Mouse (Mus musculus) urinary bladder, postnatal 25 days (tissue): Measurements from ENCODE around the gene Pate4.
A peak's percentile ranks its signal among the peaks of the same experiment; 100 is the strongest.
"Not testable (repeated sequence)": the region's sequence is repeated elsewhere in the genome, so short reads cannot be mapped to it uniquely, and the experiment has no call there.

Experiments used
- DNase-seq: peaks from one replicate; pipeline ENCODE4 v3.0.0; 2022; ENCODE audit warnings: low spot score

The Pate4 gene

DNA sequence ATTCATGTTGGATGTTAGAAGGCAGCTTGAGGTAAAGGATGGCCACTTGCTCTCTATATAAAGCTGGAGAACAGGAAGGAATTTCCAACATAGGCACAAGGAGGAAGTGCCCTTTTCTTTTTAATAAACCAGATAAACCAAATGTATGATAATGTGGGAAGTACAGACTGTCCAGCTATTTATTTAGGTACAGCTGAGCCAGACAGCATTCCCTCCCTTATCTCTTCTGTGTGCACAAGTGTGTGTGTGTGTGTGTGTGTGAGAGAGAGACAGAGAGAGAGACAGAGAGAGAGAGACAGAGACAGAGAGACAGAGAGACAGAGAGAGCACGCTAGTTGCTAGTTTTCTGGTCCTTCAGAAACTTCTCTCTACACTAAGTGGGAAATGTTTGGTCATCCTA is at the start of gene Pate4:
Pate4 (minus strand) TSS at position 101 of the 400 bp plus-strand sequence.
- DNase-seq = no peak

DNA sequence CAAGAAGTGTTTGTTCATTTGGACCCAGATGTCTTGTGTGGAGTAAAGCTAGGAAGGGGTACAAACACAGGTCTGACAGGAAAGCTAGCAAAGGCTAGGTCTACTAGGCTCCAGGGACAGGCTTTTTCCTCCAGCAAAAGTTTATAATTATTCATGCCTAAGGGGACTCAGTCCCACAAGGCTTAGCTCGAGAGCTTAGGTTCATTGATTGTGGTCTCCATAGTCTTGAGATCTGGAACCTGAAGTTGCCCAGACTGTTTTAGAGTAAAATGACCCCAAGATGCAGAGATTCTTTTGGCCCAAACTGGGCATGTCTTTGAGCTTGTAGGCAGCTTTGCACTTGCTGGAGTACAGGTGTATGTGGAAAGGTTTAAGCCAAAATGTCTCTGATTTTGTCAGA is 36.4 kb upstream of the Pate4 start, which contains the start of gene Pate3:
Pate3 (minus strand) TSS at position 101 of the 400 bp plus-strand sequence.
- no peak for DNase-seq

DNA sequence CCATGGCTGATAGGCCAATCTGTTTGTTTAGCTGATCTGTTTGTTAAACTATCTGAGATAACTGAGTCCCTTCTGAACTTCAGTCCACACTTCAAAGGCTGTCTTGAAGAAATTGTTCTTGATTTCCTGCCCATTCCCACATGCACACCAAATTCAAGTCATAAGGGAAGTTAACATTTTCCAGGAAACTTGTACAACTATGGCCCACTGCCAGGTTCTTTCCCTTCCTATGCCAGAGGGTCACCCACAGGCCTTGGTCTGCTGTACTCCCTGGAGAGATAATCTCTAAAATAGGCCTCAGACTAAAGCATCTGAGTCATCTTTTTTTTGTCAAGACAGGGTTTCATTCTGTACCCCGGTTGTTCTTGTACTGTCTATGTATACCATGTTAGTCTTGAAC is 21.2 kb upstream of the Pate4 start:
- DNase-seq = no peak

DNA sequence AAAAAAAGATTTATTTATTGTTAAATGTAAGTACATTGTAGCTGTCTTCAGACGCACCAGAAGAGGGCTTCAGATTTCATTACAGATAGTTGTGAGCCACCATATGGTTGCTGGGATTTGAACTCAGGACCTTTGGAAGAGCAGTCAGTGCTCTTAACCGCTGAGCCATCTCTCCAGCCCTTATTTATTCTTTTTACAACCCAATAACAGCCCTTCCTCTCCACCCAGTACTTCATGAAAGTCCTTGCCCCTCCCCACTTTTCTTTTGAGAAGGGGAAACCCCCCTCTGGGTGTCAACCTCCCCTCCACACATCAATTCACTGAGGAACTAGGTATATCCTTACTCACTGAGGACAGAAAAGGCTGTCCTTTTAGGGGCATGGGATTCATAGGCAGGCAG is 5.0 kb upstream of the Pate4 start:
- DNase-seq = not testable (repeated sequence)

DNA sequence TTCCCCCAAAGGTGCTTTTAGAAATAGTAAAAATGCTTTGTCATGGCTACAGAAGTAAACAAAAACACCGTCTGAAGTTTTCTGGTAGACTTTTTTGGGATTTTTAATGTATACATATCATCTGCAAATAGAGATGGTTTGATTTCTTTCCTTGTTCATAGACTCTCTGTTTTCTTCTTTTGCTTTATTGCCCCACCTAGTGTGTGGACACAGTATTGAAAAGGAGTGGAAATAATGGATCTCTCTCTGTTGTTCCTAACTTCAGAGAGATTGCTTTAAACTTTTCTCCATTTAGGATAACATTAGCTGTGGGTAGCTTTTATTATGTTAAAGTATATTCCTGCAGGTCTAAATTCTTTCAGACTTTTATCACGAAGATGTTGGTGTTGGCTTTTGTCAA is 2.3 kb upstream of the Pate4 start:
- no peak for DNase-seq

DNA sequence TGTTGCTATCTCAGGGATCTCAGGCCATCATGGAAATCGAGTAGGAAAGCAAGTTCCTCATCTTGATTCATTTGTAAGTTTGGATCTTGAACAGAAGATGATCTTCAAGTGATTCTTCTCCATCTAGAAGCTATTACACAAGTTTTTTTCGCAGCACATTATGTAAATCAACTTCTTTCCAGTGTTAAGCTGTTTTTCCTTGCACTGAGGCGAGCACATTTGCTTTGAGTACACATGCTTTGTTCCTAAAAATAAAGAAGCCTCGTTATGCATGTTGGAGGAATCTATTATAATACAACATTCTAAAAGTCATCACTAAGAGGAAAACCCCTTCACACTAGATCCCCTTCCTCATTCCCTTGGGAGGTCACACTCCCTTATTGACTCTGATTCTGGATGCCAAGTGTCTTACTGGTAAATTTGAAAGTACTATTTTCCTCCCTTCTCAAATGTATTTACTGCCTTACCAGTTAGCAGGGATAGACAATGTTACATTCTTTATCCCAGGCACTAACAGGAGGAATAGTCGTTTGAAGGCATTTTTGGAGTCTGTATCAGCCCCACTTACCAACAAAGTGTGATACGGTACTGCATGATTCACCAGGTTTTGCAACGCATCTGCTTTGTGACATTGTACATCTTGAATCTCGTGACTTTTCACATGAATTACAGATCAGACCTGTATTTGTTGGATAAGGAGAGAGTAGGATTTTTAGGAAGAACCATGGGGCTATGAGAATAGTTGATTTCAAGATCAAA is 3.9 kb downstream of the Pate4 start:
- DNase-seq = no peak

DNA sequence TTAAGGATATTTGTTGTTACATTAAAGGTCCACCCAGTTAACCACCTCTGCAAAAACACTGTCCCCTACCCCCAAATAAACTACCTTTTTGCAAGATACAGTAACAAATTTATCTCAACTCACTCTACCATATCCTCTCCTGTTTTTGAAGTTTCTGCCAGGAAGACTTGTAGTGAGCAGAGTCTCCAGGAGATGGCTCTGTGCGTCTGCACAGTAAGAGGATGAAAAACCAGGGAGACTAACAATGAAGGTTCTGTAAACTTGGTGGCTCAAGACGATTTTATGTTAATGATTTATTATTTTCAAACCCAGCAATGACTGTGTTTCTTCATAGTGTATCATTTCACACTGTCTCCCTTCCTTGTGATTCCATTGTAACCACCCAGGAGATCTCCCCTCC is 18.8 kb downstream of the Pate4 start:
- no peak for DNase-seq

DNA sequence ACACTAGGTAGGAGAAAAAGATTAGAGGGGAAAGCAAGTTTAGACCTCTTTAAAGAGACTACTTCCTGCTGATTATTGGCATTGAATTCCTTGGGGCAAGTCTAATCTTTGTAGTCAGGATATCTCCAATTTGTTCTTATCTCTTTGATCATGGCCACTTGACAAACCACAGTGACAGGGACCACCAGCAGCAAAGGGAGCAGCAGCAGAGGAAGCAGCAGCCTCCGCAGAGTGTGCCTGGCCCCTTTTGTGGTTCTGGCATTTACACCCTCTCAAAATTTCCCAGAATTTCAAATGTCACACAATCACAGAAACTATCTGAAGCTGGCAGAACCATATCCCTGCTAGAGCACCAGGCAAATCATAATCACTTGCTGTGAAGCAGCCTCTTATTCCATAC is 24.1 kb downstream of the Pate4 start:
- DNase-seq = no peak

DNA sequence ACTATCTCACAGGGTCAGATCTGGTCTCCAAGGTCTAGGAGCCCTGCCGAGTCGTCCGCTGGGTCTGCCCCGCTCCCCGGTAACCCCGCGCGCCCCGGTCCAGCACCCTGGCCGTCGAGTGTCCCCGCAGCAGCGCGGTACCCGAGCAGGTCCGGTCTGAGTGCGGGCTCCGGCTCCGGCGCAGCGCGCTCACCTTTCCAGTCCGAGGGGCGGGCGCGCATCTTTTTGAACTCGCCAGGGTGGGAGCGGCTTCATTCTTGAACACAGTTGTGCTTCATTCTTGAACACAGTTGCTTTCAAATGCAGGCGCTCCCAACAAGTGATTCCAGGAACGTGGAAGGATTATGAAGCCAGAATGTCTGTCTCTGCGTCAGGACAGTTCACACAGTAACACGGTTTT is 37.3 kb downstream of the Pate4 start:
- no peak for DNase-seq

DNA sequence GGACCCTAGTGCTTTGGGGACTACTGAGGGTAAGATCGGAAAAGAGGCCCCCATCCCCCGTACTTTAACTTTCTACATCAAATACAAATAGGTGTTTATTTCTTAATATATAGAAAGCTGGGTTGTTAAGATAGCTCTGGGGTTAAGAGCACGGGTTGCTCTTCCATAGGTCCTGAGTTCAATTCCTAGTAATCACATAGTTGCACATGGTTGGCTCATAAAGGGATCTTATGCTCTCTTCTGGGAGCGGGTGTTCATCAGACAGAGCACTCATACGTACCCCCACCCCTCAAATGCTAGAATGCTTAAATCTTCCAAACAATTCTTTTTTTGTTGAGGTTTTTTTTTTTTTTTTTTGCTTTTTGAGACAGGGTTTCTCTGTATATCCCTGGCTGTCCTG is 41.1 kb downstream of the Pate4 start:
- no peak for DNase-seq

DNA sequence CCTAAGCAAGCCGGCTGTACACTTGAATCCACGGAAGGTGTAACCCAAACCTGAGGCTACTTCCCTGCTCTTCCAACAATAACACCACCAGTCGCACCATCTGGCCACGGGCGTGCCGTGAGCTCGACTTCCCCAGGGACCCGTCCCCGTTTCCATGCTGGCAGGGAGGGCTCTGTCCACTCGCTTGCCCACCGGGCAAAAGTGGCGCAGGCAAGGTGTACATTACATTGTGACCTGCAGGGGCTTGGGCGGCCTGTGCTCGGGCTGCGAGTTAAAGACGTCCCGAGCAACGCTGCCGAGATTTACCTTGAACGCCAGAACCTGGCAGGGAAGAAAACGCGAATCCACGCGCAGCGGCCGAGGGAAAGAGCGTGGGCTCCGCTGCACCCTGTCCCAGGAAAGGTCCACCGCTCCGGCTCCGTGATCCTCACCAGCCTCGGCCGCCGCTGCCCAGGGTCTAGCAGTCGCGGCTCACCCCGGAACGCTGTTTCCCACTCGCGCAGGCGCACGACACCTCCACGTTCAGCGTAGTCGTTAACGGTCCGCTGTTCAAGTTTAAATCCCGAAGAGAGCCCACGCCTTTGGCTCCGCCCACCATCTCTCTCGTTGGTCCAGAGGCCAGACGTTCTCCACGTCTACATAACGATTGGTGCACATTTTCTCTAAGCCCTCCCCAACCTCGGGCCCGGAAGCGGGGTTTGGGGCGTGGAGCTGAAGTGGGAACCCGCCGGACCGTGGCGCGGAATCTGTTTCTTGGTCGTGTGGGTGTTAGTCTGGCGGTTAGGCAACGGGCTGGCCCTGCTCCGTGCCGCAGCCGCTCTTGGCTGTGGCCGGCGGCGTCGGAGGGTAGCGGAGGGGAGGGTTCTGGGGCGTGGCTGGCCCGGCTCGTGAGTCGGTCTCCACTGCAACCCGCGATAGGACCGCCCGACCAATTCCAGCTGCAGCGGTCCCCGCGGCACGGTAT is 41.9 kb downstream of the Pate4 start, which contains the start of the genes Pate2 and Hyls1:
Pate2 (plus strand) TSS at position 714 of the 964 bp plus-strand sequence.
Hyls1 (minus strand) TSS at position 828 of the 964 bp plus-strand sequence.
- peak; percentile 81 for DNase-seq

DNA sequence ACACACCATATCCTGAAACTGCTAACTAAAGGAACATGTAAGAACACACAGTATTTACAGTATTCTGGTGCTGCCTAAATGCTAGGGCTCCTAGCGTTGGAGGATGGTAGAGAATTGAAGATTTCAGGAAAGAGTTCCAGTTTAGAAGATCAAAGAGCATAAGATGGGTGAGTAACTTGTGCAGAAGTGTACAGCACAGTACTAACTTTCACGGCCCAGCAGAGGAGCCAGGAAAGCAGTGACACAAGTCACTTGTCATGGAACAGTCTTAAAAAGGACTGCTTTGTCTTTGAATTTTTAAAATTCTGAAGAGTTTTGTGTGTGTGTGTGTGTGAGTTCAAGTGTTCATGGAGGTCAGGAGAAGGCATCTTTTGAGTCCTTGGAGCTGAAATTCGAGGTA is 43.7 kb downstream of the Pate4 start:
- no peak for DNase-seq

DNA sequence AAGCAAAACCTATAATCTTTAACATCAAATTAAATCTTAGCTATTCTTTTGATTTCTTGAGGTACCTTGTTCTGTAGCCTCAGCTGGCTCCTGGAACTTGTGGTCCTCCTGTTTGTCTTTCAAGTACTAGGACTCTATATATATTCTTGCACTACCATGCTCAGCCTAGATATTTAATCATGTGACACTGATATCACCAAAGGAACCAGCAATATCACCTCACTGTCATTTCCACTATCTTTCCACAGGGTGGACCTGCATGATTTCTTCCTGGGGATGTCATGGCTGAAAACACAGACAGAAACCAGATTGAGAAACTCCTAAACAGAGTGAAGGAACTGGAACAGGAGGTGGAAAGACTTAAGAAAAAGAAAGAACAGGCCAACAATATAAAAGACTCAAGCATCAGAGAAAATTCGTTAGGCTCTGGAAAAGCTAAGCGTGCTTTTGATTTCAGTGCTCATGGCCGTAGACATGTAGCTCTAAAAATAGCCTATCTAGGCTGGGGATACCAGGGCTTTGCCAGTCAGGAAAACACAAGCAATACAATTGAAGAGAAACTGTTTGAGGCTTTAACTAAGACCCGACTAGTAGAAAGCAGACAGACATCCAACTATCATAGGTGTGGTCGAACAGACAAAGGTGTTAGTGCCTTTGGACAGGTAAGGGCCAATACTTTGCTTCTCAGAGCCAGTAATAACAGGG is 47.1 kb downstream of the Pate4 start:
- no peak for DNase-seq

DNA sequence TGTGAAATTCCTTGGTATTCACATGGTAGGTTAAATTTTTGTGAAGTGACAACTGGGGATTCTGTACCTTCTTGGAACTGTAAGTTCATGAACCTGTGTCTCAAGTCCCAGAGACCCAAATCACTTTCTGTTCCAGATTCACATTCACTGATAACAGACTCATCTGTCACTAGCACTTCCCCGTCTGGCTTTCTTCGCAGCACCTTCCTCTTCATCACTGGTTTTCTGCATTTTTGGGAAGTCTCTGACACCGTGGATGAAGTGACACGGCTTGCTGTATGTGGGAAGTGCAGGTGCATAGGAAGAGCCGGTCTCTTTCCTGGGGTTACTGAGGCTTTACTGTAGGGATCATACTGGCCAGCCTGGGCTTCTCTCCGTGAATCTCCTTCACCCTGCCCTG is 50.2 kb downstream of the Pate4 start:
- DNase-seq = no peak

DNA sequence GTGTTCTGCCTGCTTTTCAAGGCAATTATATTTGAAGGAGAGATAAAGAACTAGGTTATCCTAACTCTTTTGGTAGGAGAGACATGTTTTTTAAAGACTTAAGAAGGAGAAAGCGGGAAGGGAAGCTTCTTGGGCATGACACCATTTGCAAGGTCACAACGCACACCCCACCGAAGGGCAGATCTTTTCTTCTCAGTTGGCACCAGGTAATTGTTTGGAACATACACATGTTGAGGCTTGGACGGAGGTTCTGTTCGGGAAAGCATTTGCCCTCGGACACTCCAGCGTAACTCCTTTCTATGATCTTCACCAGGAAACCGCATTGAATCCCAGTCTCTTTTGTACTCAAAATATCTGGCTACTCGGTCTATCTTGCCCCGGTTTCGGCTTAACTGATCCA is 50.7 kb downstream of the Pate4 start:
- DNase-seq = no peak

DNA sequence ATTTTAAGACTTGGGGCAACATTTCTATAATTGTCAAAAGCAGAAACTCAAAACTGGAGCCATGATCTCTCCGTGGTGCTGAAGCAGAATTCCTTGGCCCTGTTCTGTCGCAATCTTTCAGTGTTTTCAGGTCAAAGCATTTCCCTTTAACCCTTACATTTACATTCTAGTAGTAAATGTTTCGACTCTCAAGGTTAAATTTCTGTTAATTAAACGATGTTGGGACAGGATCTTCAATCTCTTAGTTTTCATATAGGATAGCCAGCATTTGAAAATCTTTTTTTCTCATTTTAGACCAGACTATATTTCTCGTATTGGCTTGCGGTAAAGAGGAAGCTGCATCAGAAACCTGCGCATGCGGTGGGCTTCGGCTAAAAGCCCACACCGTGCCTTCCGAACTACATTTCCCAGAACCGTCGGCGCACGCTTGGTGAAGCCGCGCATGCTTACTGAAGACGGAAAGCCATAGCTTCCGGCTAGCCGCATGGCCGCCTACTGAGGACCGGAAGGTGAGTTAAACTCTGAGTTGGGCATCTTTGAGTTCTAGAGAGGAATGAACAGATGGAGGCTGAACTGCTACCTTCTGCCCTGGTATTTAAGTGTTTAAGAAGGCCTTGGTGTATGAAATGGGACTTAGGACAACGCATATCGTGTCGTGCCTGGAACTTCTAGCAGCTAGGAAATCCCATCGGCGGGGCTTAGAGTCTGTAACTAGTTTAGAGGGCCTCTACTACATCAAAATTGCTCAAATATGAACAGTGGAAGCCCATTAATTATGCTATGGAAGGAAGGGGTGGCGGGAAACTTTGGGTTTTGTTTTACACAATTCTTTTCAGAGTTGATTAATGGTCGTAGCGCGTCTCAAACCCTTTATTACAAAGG is 52.5 kb downstream of the Pate4 start:
- peak; percentile 58 for DNase-seq

DNA sequence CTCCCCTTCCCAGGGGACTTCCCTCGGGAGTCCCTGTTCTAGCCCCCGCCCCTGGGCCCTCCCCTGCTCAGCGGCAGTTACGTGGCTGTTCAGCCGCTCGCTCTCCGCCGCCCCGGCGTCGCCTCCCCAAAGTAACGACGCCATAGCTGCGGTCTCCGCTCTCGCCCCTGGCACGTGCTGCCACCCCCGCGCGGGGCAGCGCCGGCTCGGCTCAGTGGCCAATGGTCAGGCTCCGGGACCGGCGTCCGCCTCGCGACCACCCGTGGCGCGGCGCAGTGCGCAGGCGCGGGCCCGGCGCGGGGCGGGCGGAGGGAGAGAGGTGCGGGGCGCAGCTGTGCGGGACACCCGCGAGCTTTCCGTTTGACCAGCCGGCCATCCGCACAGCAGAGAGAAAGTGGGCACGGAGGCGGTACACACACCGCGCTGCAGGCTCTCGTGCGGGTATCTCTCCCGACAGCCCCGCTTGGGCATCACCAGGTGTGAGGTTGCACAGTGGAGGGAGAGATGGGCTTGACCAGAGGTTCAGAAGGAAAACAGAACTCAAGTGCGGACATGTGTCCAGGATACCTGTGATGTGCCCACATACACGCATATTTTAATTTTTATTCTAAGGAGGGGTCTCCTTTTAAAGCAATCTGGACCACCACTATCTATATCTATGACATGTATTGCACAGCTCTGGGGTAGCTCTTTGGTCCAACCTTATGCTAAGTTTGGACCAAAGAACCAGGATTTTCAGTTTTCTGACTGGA is 53.3 kb downstream of the Pate4 start, which contains the start of the genes Ddx25 and Pus3:
Ddx25 (minus strand) TSS at position 272 of the 752 bp plus-strand sequence.
Pus3 (plus strand) TSS at position 339 of the 752 bp plus-strand sequence.
- DNase-seq = no peak
